Mouse (Mus musculus) forebrain, embryonic 11.5 days (tissue): ENCODE data around the gene Phf20. TPM values are rescaled to one million over a fixed set of nuclear protein-coding genes. Genes with fewer than 3 reads are reported as not detected.

Experiments used
- ATAC-seq: fragments of 200-750 bp; cut with Nextera tagmentation; replicated peaks from 2 replicates; pipeline ENCODE4 v1.8.0; 2017; ENCODE audit warnings: moderate TSS enrichment; ENCODE audit not compliant: low FRiP score
- DNase-seq: peaks from one replicate; pipeline ENCODE4 v3.0.0-alpha.2; 2017; ENCODE audit warnings: low spot score
- H3K27ac ChIP-seq: fragments of 300-500 bp; sonication (generic); 2 replicates; pipeline ENCODE4 v1.5.1; 2014; ENCODE audit warnings: low read depth, low read length
- H3K27me3 ChIP-seq: fragments of 300-500 bp; sonication (generic); 2 replicates; pipeline ENCODE4 v1.6.1; 2014; ENCODE audit warnings: mild to moderate bottlenecking, low read length, mixed read lengths; ENCODE audit not compliant: control insufficient read depth, insufficient read depth
- H3K36me3 ChIP-seq: fragments of 300-500 bp; sonication (generic); 2 replicates; pipeline ENCODE4 v1.6.1; 2014; ENCODE audit warnings: mild to moderate bottlenecking, low read length, moderate library complexity, mixed read lengths; ENCODE audit not compliant: control insufficient read depth, insufficient read depth
- H3K4me1 ChIP-seq: fragments of 300-500 bp; sonication (generic); replicated peaks from 2 replicates; pipeline ENCODE4 v1.6.1; 2014; ENCODE audit warnings: low read length, mixed read lengths; ENCODE audit not compliant: control insufficient read depth, insufficient read depth
- H3K4me2 ChIP-seq: fragments of 300-500 bp; sonication (generic); 2 replicates; pipeline ENCODE4 v1.6.1; 2014; ENCODE audit warnings: low read depth, mild to moderate bottlenecking, low read length, moderate library complexity, mixed read lengths; ENCODE audit not compliant: severe bottlenecking
- H3K4me3 ChIP-seq: fragments of 300-500 bp; sonication (generic); 2 replicates; pipeline ENCODE4 v1.5.1; 2014; ENCODE audit warnings: low read depth, low read length
- H3K9ac ChIP-seq: fragments of 300-500 bp; sonication (generic); 2 replicates; pipeline ENCODE4 v1.6.1; 2014; ENCODE audit warnings: low read length
- H3K9me3 ChIP-seq: fragments of 300-500 bp; sonication (generic); 2 replicates; pipeline ENCODE4 v1.6.1; 2016; ENCODE audit warnings: low read length, mixed read lengths; ENCODE audit not compliant: control insufficient read depth
- WGBS: fragments of 180-500 bp; shearing (Covaris S2); extraction: QIAGEN DNeasy Blood & Tissue Kit; methylation state at CpG from one replicate; pipeline ENCODE4 v1.1.7; 2014; 5-methylcytosine and 5-hydroxymethylcytosine counted together
- polyA plus RNA-seq: library from polyadenylated mRNA; unstranded; fragments of >200 nt; fragmentation: Nextera tagmentation; extraction: Ambion mirVana; gene quantifications from 2 replicates; pipeline ENCODE4 v1.2.1, GENCODE M21; 2014

Phf20 gene
- polyA plus RNA-seq, 1 experiment from 2014 or later, result 92.9 TPM

- H3K27me3 ChIP-seq, result no peaks in the 10 kb centered on the region
- WGBS, result 97% methylated on average over 5 of the region's 5 CpGs
- no peak for ATAC-seq
- H3K9me3 ChIP-seq, result no peaks in the 10 kb centered on the region
- no peak overlapping the region for H3K9ac ChIP-seq
- H3K4me3 ChIP-seq, result no peak overlapping the region
- H3K4me2 ChIP-seq, result no peak overlapping the region
- DNase-seq, result no peak
- no peaks in the 10 kb centered on the region; the same call in 1 of the 2 replicates for H3K36me3 ChIP-seq
- H3K4me1 ChIP-seq, result no peaks in the 10 kb centered on the region; the same call in 1 of the 2 replicates
- H3K27ac ChIP-seq, result no peak overlapping the region
Observed at GRCm38 (mm10) chr2:156309948-156310347, 113.7 kb downstream of the Phf20 start.

GRCm38 (mm10) chr2:156310455-156310854 lies 114.2 kb downstream of the Phf20 start:
- H3K9me3 ChIP-seq, result no peaks in the 10 kb centered on the region
- ATAC-seq, result no peak
- WGBS, result 96% methylated on average over 5 of the region's 5 CpGs
- H3K4me2 ChIP-seq, result no peak overlapping the region
- H3K27ac ChIP-seq, result no peak overlapping the region
- DNase-seq, result no peak
- H3K9ac ChIP-seq, result no peak overlapping the region
- H3K4me3 ChIP-seq, result no peak overlapping the region
- H3K27me3 ChIP-seq, result no peaks in the 10 kb centered on the region
- H3K36me3 ChIP-seq, result no peaks in the 10 kb centered on the region
- no peaks in the 10 kb centered on the region; the same call in 1 of the 2 replicates for H3K4me1 ChIP-seq

GRCm38 (mm10) chr2:156310945-156311344 lies 114.7 kb downstream of the Phf20 start:
- Histone ChIP-seq H3K4me3 (no peak overlapping the region), H3K9ac (no peak overlapping the region), H3K27me3 (no peaks in the 10 kb centered on the region), H3K9me3 (no peaks in the 10 kb centered on the region), H3K4me2 (no peak overlapping the region), H3K36me3 (no peaks in the 10 kb centered on the region), H3K4me1 (no peaks in the 10 kb centered on the region; the same call in 1 of the 2 replicates), H3K27ac (no peak overlapping the region)
- DNase-seq, result no peak
- ATAC-seq, result no peak
- 92% methylated on average over 5 of the region's 5 CpGs for WGBS

GRCm38 (mm10) chr2:156311441-156311840 lies 115.2 kb downstream of the Phf20 start:
- Histone ChIP-seq H3K4me3 (peak overlapping the region; percentile 90), H3K36me3 (no peaks in the 10 kb centered on the region), H3K4me1 (no peaks in the 10 kb centered on the region; the same call in 1 of the 2 replicates), H3K27ac (peak overlapping the region; percentile 97), H3K9ac (peak overlapping the region; percentile 97), H3K27me3 (no peaks in the 10 kb centered on the region), H3K4me2 (peak overlapping the region; percentile 85), H3K9me3 (no peaks in the 10 kb centered on the region)
- DNase-seq (no peak), ATAC-seq (no peak)
- WGBS, result 27% methylated on average over 8 of the region's 8 CpGs

- Histone ChIP-seq H3K27ac (peak overlapping the region; percentile 97), H3K9ac (peak overlapping the region; percentile 97), H3K27me3 (no peaks in the 10 kb centered on the region), H3K4me2 (peak overlapping the region; percentile 85), H3K9me3 (no peaks in the 10 kb centered on the region), H3K4me3 (peak overlapping the region; percentile 90), H3K4me1 (no peaks in the 10 kb centered on the region; the same call in 1 of the 2 replicates), H3K36me3 (no peaks in the 10 kb centered on the region)
- ATAC-seq (peak; percentile 57), DNase-seq (no peak)
- under 1% methylated on average over 46 of the region's 53 CpGs for WGBS
Observed at GRCm38 (mm10) chr2:156311841-156312291, 115.6 kb downstream of the Phf20 start.

- H3K4me1 ChIP-seq, result no peaks in the 10 kb centered on the region; the same call in 1 of the 2 replicates
- no peaks in the 10 kb centered on the region for H3K36me3 ChIP-seq
- peak within 1 kb of the TSS; percentile 97 for H3K27ac ChIP-seq
- H3K4me3 ChIP-seq, result peak within 1 kb of the TSS; percentile 90
- H3K4me2 ChIP-seq, result peak within 1 kb of the TSS; percentile 85
- H3K9me3 ChIP-seq, result no peaks in the 10 kb centered on the region
- 0% methylated on average over 49 of the region's 49 CpGs for WGBS
- peak; percentile 90 for DNase-seq
- peak within 1 kb of the TSS; percentile 97 for H3K9ac ChIP-seq
- peak; percentile 92 for ATAC-seq
- H3K27me3 ChIP-seq, result no peaks in the 10 kb centered on the region
Observed at GRCm38 (mm10) chr2:156312297-156312897, 116.1 kb downstream of the Phf20 start, which contains the start of the genes Cnbd2 and Scand1. Cnbd2 (plus strand) TSS chr2:156312299. Scand1 (minus strand) TSS chr2:156312704.

- no peaks in the 10 kb centered on the region for H3K9me3 ChIP-seq
- peak overlapping the region; percentile 85 for H3K4me2 ChIP-seq
- H3K27ac ChIP-seq, result no peak overlapping the region
- H3K9ac ChIP-seq, result no peak overlapping the region
- no peaks in the 10 kb centered on the region for H3K36me3 ChIP-seq
- H3K4me1 ChIP-seq, result no peaks in the 10 kb centered on the region; the same call in 1 of the 2 replicates
- no peaks in the 10 kb centered on the region for H3K27me3 ChIP-seq
- 64% methylated on average over 3 of the region's 3 CpGs for WGBS
- ATAC-seq, result no peak
- no peak for DNase-seq
- peak overlapping the region; percentile 90 for H3K4me3 ChIP-seq
Observed at GRCm38 (mm10) chr2:156313153-156313552, 116.9 kb downstream of the Phf20 start.

- ATAC-seq (no peak), DNase-seq (no peak)
- Histone ChIP-seq H3K4me1 (no peaks in the 10 kb centered on the region; the same call in 1 of the 2 replicates), H3K9ac (no peak overlapping the region), H3K4me2 (no peak overlapping the region), H3K4me3 (no peak overlapping the region), H3K9me3 (no peaks in the 10 kb centered on the region), H3K36me3 (no peaks in the 10 kb centered on the region), H3K27me3 (no peaks in the 10 kb centered on the region), H3K27ac (no peak overlapping the region)
- 96% methylated on average over 6 of the region's 6 CpGs for WGBS
Observed at GRCm38 (mm10) chr2:156314811-156315210, 118.5 kb downstream of the Phf20 start.

- Histone ChIP-seq H3K4me1 (no peaks in the 10 kb centered on the region), H3K36me3 (no peaks in the 10 kb centered on the region), H3K9ac (no peak overlapping the region), H3K4me2 (no peak overlapping the region), H3K27ac (no peak overlapping the region), H3K27me3 (no peaks in the 10 kb centered on the region), H3K9me3 (no peaks in the 10 kb centered on the region), H3K4me3 (no peak overlapping the region)
- DNase-seq (no peak), ATAC-seq (no peak)
Observed at GRCm38 (mm10) chr2:156318491-156318890, 122.2 kb downstream of the Phf20 start.
